Mouse (Mus musculus) C2C12 (cell line): ENCODE measurements around the gene Angptl6.

Source experiments
- CTCF ChIP-seq: IDR thresholded peaks from one replicate; pipeline ENCODE4 v1.5.1; 2011; ENCODE audit not compliant: control insufficient read depth, insufficient read depth, insufficient read length
- MAX ChIP-seq: IDR thresholded peaks from one replicate; pipeline ENCODE4 v1.6.1; 2011; ENCODE audit warnings: mild to moderate bottlenecking, control low read depth

DNA sequence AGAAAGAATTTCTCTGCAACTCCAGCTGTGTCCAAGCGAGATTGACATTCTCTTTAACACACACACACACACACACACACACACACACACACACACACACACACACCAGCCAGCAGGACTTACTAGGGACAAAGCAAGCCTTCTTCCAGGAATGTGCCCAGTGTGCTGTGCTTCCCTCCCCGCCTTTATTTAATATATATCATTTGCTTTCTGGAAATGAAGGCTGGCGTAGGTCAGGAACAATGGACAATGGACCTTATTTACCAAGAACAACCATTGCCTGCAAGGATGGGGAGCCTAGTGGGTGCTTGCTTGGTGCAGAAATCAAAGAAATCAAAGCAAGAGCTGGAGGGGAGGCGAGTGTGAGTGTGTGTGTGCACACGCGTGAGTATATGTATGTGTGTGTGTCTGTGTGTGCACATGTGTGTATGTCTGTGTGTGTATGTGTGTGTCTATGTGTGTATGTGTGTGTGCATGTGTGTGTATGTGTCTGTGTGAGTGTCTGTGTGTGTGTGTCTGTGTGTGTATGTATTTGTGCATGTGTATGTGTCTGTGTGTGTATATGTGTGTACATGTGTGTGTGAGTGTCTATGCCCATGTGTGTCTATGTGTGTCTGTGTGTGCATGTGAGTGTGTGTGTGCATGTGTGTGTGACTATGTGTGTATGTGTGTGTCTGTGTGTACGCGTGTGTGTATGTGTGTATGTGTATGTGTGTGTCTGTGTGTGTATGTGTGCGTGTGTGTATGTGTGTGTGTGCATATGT lies 42.2 kb downstream of the Angptl6 start:
- TF ChIP-seq CTCF, result no peak
- TF ChIP-seq MAX, result no peak
